Mouse (Mus musculus): Measurements from ENCODE around the gene Mon1a. TPM values are rescaled to one million over a fixed set of nuclear protein-coding genes. Genes with fewer than 3 reads are reported as not detected.

The Mon1a gene
- polyA plus RNA-seq, 1 experiment from 2014 or later: 21.8 TPM

- Histone ChIP-seq H3K4me3 (replicated peaks; ENCODE audit: low read depth, low read length) (no peak overlapping the region), H3K27ac (replicated peaks; ENCODE audit: low read depth, low read length) (no peak overlapping the region), H3K9ac (replicated peaks; ENCODE audit: low read length) (no peak overlapping the region), H3K27me3 (ENCODE audit: control insufficient read depth, insufficient read depth, low read length) (no peaks in the 10 kb centered on the region), H3K4me1 (ENCODE audit: control insufficient read depth, insufficient read depth, low read length) (peaks cover 9% of the 10 kb centered on the region; the same call in 1 of the 2 replicates), H3K4me2 (ENCODE audit: low read length) (no peak overlapping the region), H3K36me3 (ENCODE audit: control insufficient read depth, insufficient read depth, low read length) (no peaks in the 10 kb centered on the region), H3K9me3 (ENCODE audit: control insufficient read depth, low read length) (no peaks in the 10 kb centered on the region)
- ATAC-seq (ENCODE audit: low FRiP score, low TSS enrichment): no peak
- WGBS: 85% methylated on average over 16 of the region's 16 CpGs
- no peak for DNase-seq
Measured at GRCm38 (mm10) chr9:107914764-107915420, 26.9 kb downstream of the Mon1a start.

GRCm38 (mm10) chr9:107917895-107918608 lies 30.1 kb downstream of the Mon1a start:
- Histone ChIP-seq H3K4me3 (replicated peaks; ENCODE audit: low read depth, low read length) (no peak overlapping the region), H3K9ac (replicated peaks; ENCODE audit: low read length) (no peak overlapping the region), H3K36me3 (ENCODE audit: control insufficient read depth, insufficient read depth, low read length) (no peaks in the 10 kb centered on the region), H3K27me3 (ENCODE audit: control insufficient read depth, insufficient read depth, low read length) (no peaks in the 10 kb centered on the region), H3K4me1 (ENCODE audit: control insufficient read depth, insufficient read depth, low read length) (peaks cover 9% of the 10 kb centered on the region; the same call in 1 of the 2 replicates), H3K27ac (replicated peaks; ENCODE audit: low read depth, low read length) (0 out of 2 replicates have a peak overlapping the region, but pooled peaks have one; percentile 32), H3K9me3 (ENCODE audit: control insufficient read depth, low read length) (no peaks in the 10 kb centered on the region), H3K4me2 (ENCODE audit: low read length) (no peak overlapping the region)
- peak; percentile 79 for DNase-seq
- 26% methylated on average over 13 of the region's 13 CpGs for WGBS
- ATAC-seq (ENCODE audit: low FRiP score, low TSS enrichment): no peak

- ATAC-seq (ENCODE audit: low FRiP score, low TSS enrichment): no peak
- WGBS: 81% methylated on average over 6 of the region's 6 CpGs
Measured at GRCm38 (mm10) chr9:107918884-107919283, 30.9 kb downstream of the Mon1a start.

GRCm38 (mm10) chr9:107919441-107919840 lies 31.5 kb downstream of the Mon1a start:
- Histone ChIP-seq H3K4me1 (ENCODE audit: control insufficient read depth, insufficient read depth, low read length) (peaks cover 16% of the 10 kb centered on the region), H3K27ac (replicated peaks; ENCODE audit: low read depth, low read length) (no peak overlapping the region), H3K36me3 (ENCODE audit: control insufficient read depth, insufficient read depth, low read length) (no peaks in the 10 kb centered on the region), H3K4me2 (ENCODE audit: low read length) (no peak overlapping the region), H3K27me3 (ENCODE audit: control insufficient read depth, insufficient read depth, low read length) (no peaks in the 10 kb centered on the region), H3K4me3 (replicated peaks; ENCODE audit: low read depth, low read length) (no peak overlapping the region), H3K9me3 (ENCODE audit: control insufficient read depth, low read length) (no peaks in the 10 kb centered on the region), H3K9ac (replicated peaks; ENCODE audit: low read length) (no peak overlapping the region)
- WGBS: 77% methylated on average over 5 of the region's 5 CpGs
- DNase-seq (no peak), ATAC-seq (ENCODE audit: low FRiP score, low TSS enrichment) (no peak)

More at GRCm38 (mm10) chr9:107918884-107919283, 30.9 kb downstream of the Mon1a start:
- peaks cover 11% of the 10 kb centered on the region for H3K4me1 ChIP-seq (ENCODE audit: control insufficient read depth, insufficient read depth, low read length)
- no peak overlapping the region for H3K9ac ChIP-seq (replicated peaks; ENCODE audit: low read length)
- H3K4me3 ChIP-seq (replicated peaks; ENCODE audit: low read depth, low read length): no peak overlapping the region
- no peak for DNase-seq
- H3K36me3 ChIP-seq (ENCODE audit: control insufficient read depth, insufficient read depth, low read length): no peaks in the 10 kb centered on the region
- H3K27ac ChIP-seq (replicated peaks; ENCODE audit: low read depth, low read length): no peak overlapping the region
- no peaks in the 10 kb centered on the region for H3K9me3 ChIP-seq (ENCODE audit: control insufficient read depth, low read length)
- H3K27me3 ChIP-seq (ENCODE audit: control insufficient read depth, insufficient read depth, low read length): no peaks in the 10 kb centered on the region
- no peak overlapping the region for H3K4me2 ChIP-seq (ENCODE audit: low read length)

GRCm38 (mm10) chr9:107923021-107923420 lies 35.1 kb downstream of the Mon1a start:
- Histone ChIP-seq H3K4me3 (replicated peaks; ENCODE audit: low read depth, low read length) (no peak overlapping the region), H3K9ac (replicated peaks; ENCODE audit: low read length) (no peak overlapping the region), H3K36me3 (ENCODE audit: control insufficient read depth, insufficient read depth, low read length) (no peaks in the 10 kb centered on the region), H3K27ac (replicated peaks; ENCODE audit: low read depth, low read length) (no peak overlapping the region), H3K4me1 (ENCODE audit: control insufficient read depth, insufficient read depth, low read length) (peaks cover 26% of the 10 kb centered on the region), H3K27me3 (ENCODE audit: control insufficient read depth, insufficient read depth, low read length) (no peaks in the 10 kb centered on the region), H3K9me3 (ENCODE audit: control insufficient read depth, low read length) (no peaks in the 10 kb centered on the region), H3K4me2 (ENCODE audit: low read length) (no peak overlapping the region)
- WGBS: 26% methylated on average over 7 of the region's 7 CpGs
- DNase-seq: no peak
- no peak for ATAC-seq (ENCODE audit: low FRiP score, low TSS enrichment)

GRCm38 (mm10) chr9:107923956-107924355 lies 36.0 kb downstream of the Mon1a start:
- no peak overlapping the region for H3K4me2 ChIP-seq (ENCODE audit: low read length)
- H3K9ac ChIP-seq (replicated peaks; ENCODE audit: low read length): no peak overlapping the region; the same call in 1 of the 2 replicates
- H3K4me1 ChIP-seq (ENCODE audit: control insufficient read depth, insufficient read depth, low read length): peaks cover 18% of the 10 kb centered on the region
- no peaks in the 10 kb centered on the region for H3K36me3 ChIP-seq (ENCODE audit: control insufficient read depth, insufficient read depth, low read length)
- no peaks in the 10 kb centered on the region for H3K9me3 ChIP-seq (ENCODE audit: control insufficient read depth, low read length)
- no peaks in the 10 kb centered on the region for H3K27me3 ChIP-seq (ENCODE audit: control insufficient read depth, insufficient read depth, low read length)
- no peak overlapping the region for H3K4me3 ChIP-seq (replicated peaks; ENCODE audit: low read depth, low read length)
- ATAC-seq (ENCODE audit: low FRiP score, low TSS enrichment) (no peak), DNase-seq (peak; percentile 20)
- WGBS: 39% methylated on average over 6 of the region's 6 CpGs
- no peak overlapping the region for H3K27ac ChIP-seq (replicated peaks; ENCODE audit: low read depth, low read length)

GRCm38 (mm10) chr9:107925251-107925650 lies 37.3 kb downstream of the Mon1a start:
- no peak overlapping the region for H3K9ac ChIP-seq (replicated peaks; ENCODE audit: low read length)
- H3K36me3 ChIP-seq (ENCODE audit: control insufficient read depth, insufficient read depth, low read length): no peaks in the 10 kb centered on the region
- DNase-seq: peak; percentile 47
- H3K4me1 ChIP-seq (ENCODE audit: control insufficient read depth, insufficient read depth, low read length): peaks cover 18% of the 10 kb centered on the region
- no peaks in the 10 kb centered on the region for H3K27me3 ChIP-seq (ENCODE audit: control insufficient read depth, insufficient read depth, low read length)
- H3K4me2 ChIP-seq (ENCODE audit: low read length): no peak overlapping the region
- no peak overlapping the region for H3K4me3 ChIP-seq (replicated peaks; ENCODE audit: low read depth, low read length)
- H3K27ac ChIP-seq (replicated peaks; ENCODE audit: low read depth, low read length): no peak overlapping the region
- no peak for ATAC-seq (ENCODE audit: low FRiP score, low TSS enrichment)
- 7% methylated on average over 3 of the region's 3 CpGs for WGBS
- H3K9me3 ChIP-seq (ENCODE audit: control insufficient read depth, low read length): no peaks in the 10 kb centered on the region

- Histone ChIP-seq H3K9ac (replicated peaks; ENCODE audit: low read length) (no peak overlapping the region), H3K9me3 (ENCODE audit: control insufficient read depth, low read length) (no peaks in the 10 kb centered on the region), H3K4me2 (ENCODE audit: low read length) (no peak overlapping the region), H3K36me3 (ENCODE audit: control insufficient read depth, insufficient read depth, low read length) (no peaks in the 10 kb centered on the region), H3K4me3 (replicated peaks; ENCODE audit: low read depth, low read length) (no peak overlapping the region), H3K27me3 (ENCODE audit: control insufficient read depth, insufficient read depth, low read length) (no peaks in the 10 kb centered on the region), H3K27ac (replicated peaks; ENCODE audit: low read depth, low read length) (no peak overlapping the region), H3K4me1 (ENCODE audit: control insufficient read depth, insufficient read depth, low read length) (peaks cover 18% of the 10 kb centered on the region)
- DNase-seq (no peak), ATAC-seq (ENCODE audit: low FRiP score, low TSS enrichment) (no peak)
- 65% methylated on average over 9 of the region's 9 CpGs for WGBS
Measured at GRCm38 (mm10) chr9:107926920-107927420, 39.0 kb downstream of the Mon1a start.

Data from midbrain, embryonic 14.5 days (tissue).